Mouse (Mus musculus): ENCODE measurements at regions not wholly inside any gene's neighbourhood (a gene's known extent, or its start where the extent isn't known, plus 50 kb on each side); places are given as distances from the start of the nearest gene placed in this dataset.

- 91% methylated on average over 6 of the region's 6 CpGs for WGBS
- DNase-seq (ENCODE audit: low spot score), result no peak
- Histone ChIP-seq H3K4me2 (ENCODE audit: low read depth, low read length) (no peak overlapping the region), H3K27ac (ENCODE audit: low read depth) (no peak overlapping the region), H3K9me3 (replicated peaks; ENCODE audit: control insufficient read depth, low read length) (no peaks in the 10 kb centered on the region), H3K9ac (replicated peaks; ENCODE audit: low read depth, low read length) (no peak overlapping the region), H3K4me3 (ENCODE audit: low read depth, low read length) (no peak overlapping the region), H3K27me3 (ENCODE audit: control insufficient read depth, insufficient read depth, low read length) (no peaks in the 10 kb centered on the region), H3K36me3 (replicated peaks; ENCODE audit: control insufficient read depth, insufficient read depth, low read length) (no peaks in the 10 kb centered on the region), H3K4me1 (ENCODE audit: control insufficient read depth, insufficient read depth) (no peaks in the 10 kb centered on the region)
- TF ChIP-seq CTCF (IDR thresholded peaks at IDR 0.05; ENCODE audit: low read depth), result no peak
- no peak for TF ChIP-seq EP300 (IDR thresholded peaks at IDR 0.05; ENCODE audit: low read depth)
- no peak for ATAC-seq (ENCODE audit: insufficient read depth, low read depth)
Measured at GRCm38 (mm10) chr14:54156536-54156935, 97.4 kb downstream of the Dad1 start.

- H3K9me3 ChIP-seq (replicated peaks; ENCODE audit: control insufficient read depth, low read length), result no peaks in the 10 kb centered on the region
- H3K9ac ChIP-seq (replicated peaks; ENCODE audit: low read depth, low read length), result no peak overlapping the region
- no peak overlapping the region for H3K27ac ChIP-seq (ENCODE audit: low read depth)
- WGBS, result 35% methylated on average over 5 of the region's 6 CpGs
- H3K27me3 ChIP-seq (ENCODE audit: control insufficient read depth, insufficient read depth, low read length), result no peaks in the 10 kb centered on the region
- no peaks in the 10 kb centered on the region for H3K4me1 ChIP-seq (ENCODE audit: control insufficient read depth, insufficient read depth)
- no peak overlapping the region for H3K4me3 ChIP-seq (ENCODE audit: low read depth, low read length)
- no peak overlapping the region for H3K4me2 ChIP-seq (ENCODE audit: low read depth, low read length)
- no peaks in the 10 kb centered on the region for H3K36me3 ChIP-seq (replicated peaks; ENCODE audit: control insufficient read depth, insufficient read depth, low read length)
- DNase-seq (ENCODE audit: low spot score) (peak; percentile 56), ATAC-seq (ENCODE audit: insufficient read depth, low read depth) (no peak)
- TF ChIP-seq EP300 (IDR thresholded peaks at IDR 0.05; ENCODE audit: low read depth) (no peak), CTCF (IDR thresholded peaks at IDR 0.05; ENCODE audit: low read depth) (peak; percentile 65)
Measured at GRCm38 (mm10) chr14:54152485-54153235, 101.2 kb downstream of the Dad1 start.

GRCm38 (mm10) chr14:54151921-54152320 lies 102.0 kb downstream of the Dad1 start:
- no peak overlapping the region for H3K9ac ChIP-seq (replicated peaks; ENCODE audit: low read depth, low read length)
- 91% methylated on average over 2 of the region's 2 CpGs for WGBS
- ATAC-seq (ENCODE audit: insufficient read depth, low read depth), result no peak
- H3K36me3 ChIP-seq (replicated peaks; ENCODE audit: control insufficient read depth, insufficient read depth, low read length), result no peaks in the 10 kb centered on the region
- H3K27me3 ChIP-seq (ENCODE audit: control insufficient read depth, insufficient read depth, low read length), result no peaks in the 10 kb centered on the region
- no peak overlapping the region for H3K4me2 ChIP-seq (ENCODE audit: low read depth, low read length)
- DNase-seq (ENCODE audit: low spot score), result no peak
- H3K4me3 ChIP-seq (ENCODE audit: low read depth, low read length), result no peak overlapping the region
- H3K27ac ChIP-seq (ENCODE audit: low read depth), result no peak overlapping the region
- H3K9me3 ChIP-seq (replicated peaks; ENCODE audit: control insufficient read depth, low read length), result no peaks in the 10 kb centered on the region
- TF ChIP-seq EP300 (IDR thresholded peaks at IDR 0.05; ENCODE audit: low read depth) (no peak), CTCF (IDR thresholded peaks at IDR 0.05; ENCODE audit: low read depth) (no peak)
- H3K4me1 ChIP-seq (ENCODE audit: control insufficient read depth, insufficient read depth), result no peaks in the 10 kb centered on the region

- no peak for TF ChIP-seq EP300 (IDR thresholded peaks at IDR 0.05; ENCODE audit: low read depth)
- no peak for TF ChIP-seq CTCF (IDR thresholded peaks at IDR 0.05; ENCODE audit: low read depth)
- no peak overlapping the region for H3K9ac ChIP-seq (replicated peaks; ENCODE audit: low read depth, low read length)
- ATAC-seq (ENCODE audit: insufficient read depth, low read depth) (no peak), DNase-seq (ENCODE audit: low spot score) (no peak)
- H3K4me1 ChIP-seq (ENCODE audit: control insufficient read depth, insufficient read depth), result no peaks in the 10 kb centered on the region
- H3K4me2 ChIP-seq (ENCODE audit: low read depth, low read length), result no peak overlapping the region
- H3K27me3 ChIP-seq (ENCODE audit: control insufficient read depth, insufficient read depth, low read length), result no peaks in the 10 kb centered on the region
- H3K36me3 ChIP-seq (replicated peaks; ENCODE audit: control insufficient read depth, insufficient read depth, low read length), result no peaks in the 10 kb centered on the region
- 68% methylated on average over 3 of the region's 3 CpGs for WGBS
- H3K4me3 ChIP-seq (ENCODE audit: low read depth, low read length), result no peak overlapping the region
- no peak overlapping the region for H3K27ac ChIP-seq (ENCODE audit: low read depth)
- H3K9me3 ChIP-seq (replicated peaks; ENCODE audit: control insufficient read depth, low read length), result no peaks in the 10 kb centered on the region
Measured at GRCm38 (mm10) chr14:54151272-54151671, 102.6 kb downstream of the Dad1 start.

GRCm38 (mm10) chr14:54150221-54150620 lies 103.7 kb downstream of the Dad1 start:
- Histone ChIP-seq H3K27ac (ENCODE audit: low read depth) (no peak overlapping the region), H3K4me2 (ENCODE audit: low read depth, low read length) (no peak overlapping the region), H3K4me1 (ENCODE audit: control insufficient read depth, insufficient read depth) (no peaks in the 10 kb centered on the region), H3K9me3 (replicated peaks; ENCODE audit: control insufficient read depth, low read length) (no peaks in the 10 kb centered on the region), H3K27me3 (ENCODE audit: control insufficient read depth, insufficient read depth, low read length) (no peaks in the 10 kb centered on the region), H3K36me3 (replicated peaks; ENCODE audit: control insufficient read depth, insufficient read depth, low read length) (no peaks in the 10 kb centered on the region), H3K4me3 (ENCODE audit: low read depth, low read length) (no peak overlapping the region), H3K9ac (replicated peaks; ENCODE audit: low read depth, low read length) (no peak overlapping the region)
- no peak for TF ChIP-seq EP300 (IDR thresholded peaks at IDR 0.05; ENCODE audit: low read depth)
- no peak for TF ChIP-seq CTCF (IDR thresholded peaks at IDR 0.05; ENCODE audit: low read depth)
- DNase-seq (ENCODE audit: low spot score), result no peak
- 87% methylated on average over 5 of the region's 5 CpGs for WGBS
- ATAC-seq (ENCODE audit: insufficient read depth, low read depth), result no peak

GRCm38 (mm10) chr14:54148626-54149025 lies 105.3 kb downstream of the Dad1 start:
- 94% methylated on average over 10 of the region's 10 CpGs for WGBS
- Histone ChIP-seq H3K36me3 (replicated peaks; ENCODE audit: control insufficient read depth, insufficient read depth, low read length) (no peaks in the 10 kb centered on the region), H3K27me3 (ENCODE audit: control insufficient read depth, insufficient read depth, low read length) (no peaks in the 10 kb centered on the region), H3K4me2 (ENCODE audit: low read depth, low read length) (no peak overlapping the region), H3K4me1 (ENCODE audit: control insufficient read depth, insufficient read depth) (no peaks in the 10 kb centered on the region), H3K9ac (replicated peaks; ENCODE audit: low read depth, low read length) (no peak overlapping the region), H3K4me3 (ENCODE audit: low read depth, low read length) (no peak overlapping the region), H3K9me3 (replicated peaks; ENCODE audit: control insufficient read depth, low read length) (no peaks in the 10 kb centered on the region), H3K27ac (ENCODE audit: low read depth) (no peak overlapping the region)
- DNase-seq (ENCODE audit: low spot score) (no peak), ATAC-seq (ENCODE audit: insufficient read depth, low read depth) (no peak)
- no peak for TF ChIP-seq CTCF (IDR thresholded peaks at IDR 0.05; ENCODE audit: low read depth)

Data from heart, postnatal 0 days (tissue).